Mouse (Mus musculus): ENCODE measurements at regions not wholly inside any gene's neighbourhood (a gene's known extent, or its start where the extent isn't known, plus 50 kb on each side); places are given as distances from the start of the nearest gene placed in this dataset.

GRCm38 (mm10) chr3:83601506-83601905 is 164.6 kb upstream of the Sfrp2 start:
- Histone ChIP-seq H3K9me3 (replicated peaks) (no peaks in the 10 kb centered on the region), H3K9ac (no peak overlapping the region), H3K4me3 (replicated peaks) (no peak overlapping the region), H3K36me3 (no peaks in the 10 kb centered on the region), H3K27me3 (no peaks in the 10 kb centered on the region), H3K4me1 (replicated peaks) (no peaks in the 10 kb centered on the region), H3K27ac (no peak overlapping the region), H3K4me2 (no peak overlapping the region)
- no peak for DNase-seq
- ATAC-seq (ENCODE audit: low read depth): no peak
- WGBS (ENCODE audit: insufficient replicate concordance): 56% methylated on average over 4 of the region's 4 CpGs

- DNase-seq (no peak), ATAC-seq (ENCODE audit: low read depth) (no peak)
- Histone ChIP-seq H3K27ac (no peak overlapping the region), H3K27me3 (no peaks in the 10 kb centered on the region), H3K4me3 (replicated peaks) (no peak overlapping the region), H3K9me3 (replicated peaks) (no peaks in the 10 kb centered on the region), H3K36me3 (no peaks in the 10 kb centered on the region), H3K9ac (no peak overlapping the region), H3K4me2 (no peak overlapping the region), H3K4me1 (replicated peaks) (no peaks in the 10 kb centered on the region)
- WGBS (ENCODE audit: insufficient replicate concordance): 59% methylated on average over 8 of the region's 8 CpGs
These were observed 156.9 kb upstream of the Sfrp2 start for GRCm38 (mm10) chr3:83609095-83609770.

GRCm38 (mm10) chr3:83620435-83620834 is 145.7 kb upstream of the Sfrp2 start:
- Histone ChIP-seq H3K27me3 (no peaks in the 10 kb centered on the region), H3K4me3 (replicated peaks) (no peak overlapping the region), H3K4me2 (no peak overlapping the region), H3K9me3 (replicated peaks) (no peaks in the 10 kb centered on the region), H3K36me3 (no peaks in the 10 kb centered on the region), H3K9ac (no peak overlapping the region), H3K27ac (no peak overlapping the region), H3K4me1 (replicated peaks) (no peaks in the 10 kb centered on the region)
- DNase-seq (no peak), ATAC-seq (ENCODE audit: low read depth) (no peak)
- WGBS (ENCODE audit: insufficient replicate concordance): 51% methylated on average over 4 of the region's 4 CpGs

GRCm38 (mm10) chr3:83633032-83633431 is 133.1 kb upstream of the Sfrp2 start:
- 82% methylated on average over 9 of the region's 9 CpGs for WGBS (ENCODE audit: insufficient replicate concordance)
- no peaks in the 10 kb centered on the region for H3K36me3 ChIP-seq
- H3K9ac ChIP-seq: no peak overlapping the region
- no peak for ATAC-seq (ENCODE audit: low read depth)
- no peak overlapping the region for H3K4me3 ChIP-seq (replicated peaks)
- no peak overlapping the region for H3K27ac ChIP-seq
- H3K4me1 ChIP-seq (replicated peaks): no peaks in the 10 kb centered on the region
- no peak for DNase-seq
- H3K9me3 ChIP-seq (replicated peaks): no peaks in the 10 kb centered on the region
- no peak overlapping the region for H3K4me2 ChIP-seq
- H3K27me3 ChIP-seq: no peaks in the 10 kb centered on the region

- Histone ChIP-seq H3K27ac (no peak overlapping the region), H3K9ac (no peak overlapping the region), H3K27me3 (no peaks in the 10 kb centered on the region), H3K4me1 (replicated peaks) (no peaks in the 10 kb centered on the region), H3K36me3 (no peaks in the 10 kb centered on the region), H3K4me2 (no peak overlapping the region), H3K4me3 (replicated peaks) (no peak overlapping the region), H3K9me3 (replicated peaks) (no peaks in the 10 kb centered on the region)
- DNase-seq (no peak), ATAC-seq (ENCODE audit: low read depth) (no peak)
- WGBS (ENCODE audit: insufficient replicate concordance): 40% methylated on average over 4 of the region's 4 CpGs
These were observed 125.7 kb upstream of the Sfrp2 start for GRCm38 (mm10) chr3:83640433-83640832.

GRCm38 (mm10) chr3:83663716-83664115 is 102.4 kb upstream of the Sfrp2 start:
- H3K4me2 ChIP-seq: no peak overlapping the region
- ATAC-seq (ENCODE audit: low read depth) (no peak), DNase-seq (no peak)
- no peaks in the 10 kb centered on the region for H3K27me3 ChIP-seq
- no peak overlapping the region for H3K27ac ChIP-seq
- no peak overlapping the region for H3K4me3 ChIP-seq (replicated peaks)
- 65% methylated on average over 1 of the region's 1 CpGs for WGBS (ENCODE audit: insufficient replicate concordance)
- H3K9ac ChIP-seq: no peak overlapping the region
- no peaks in the 10 kb centered on the region for H3K9me3 ChIP-seq (replicated peaks)
- no peaks in the 10 kb centered on the region for H3K4me1 ChIP-seq (replicated peaks)
- H3K36me3 ChIP-seq: no peaks in the 10 kb centered on the region

- Histone ChIP-seq H3K4me3 (replicated peaks) (no peak overlapping the region), H3K4me1 (replicated peaks) (no peaks in the 10 kb centered on the region), H3K27ac (no peak overlapping the region), H3K27me3 (no peaks in the 10 kb centered on the region), H3K4me2 (no peak overlapping the region), H3K9ac (no peak overlapping the region), H3K9me3 (replicated peaks) (no peaks in the 10 kb centered on the region), H3K36me3 (no peaks in the 10 kb centered on the region)
- ATAC-seq (ENCODE audit: low read depth) (no peak), DNase-seq (no peak)
- WGBS (ENCODE audit: insufficient replicate concordance): 63% methylated on average over 5 of the region's 5 CpGs
These were observed 90.0 kb upstream of the Sfrp2 start for GRCm38 (mm10) chr3:83676147-83676546.

- ATAC-seq (ENCODE audit: low read depth): no peak
- H3K4me3 ChIP-seq (replicated peaks): no peak overlapping the region
These were observed 79.5 kb upstream of the Sfrp2 start for GRCm38 (mm10) chr3:83686611-83687010.

GRCm38 (mm10) chr3:83687503-83687902 is 78.6 kb upstream of the Sfrp2 start:
- no peak overlapping the region for H3K27ac ChIP-seq
- no peak for DNase-seq
- no peaks in the 10 kb centered on the region for H3K4me1 ChIP-seq (replicated peaks)
- no peak overlapping the region for H3K4me3 ChIP-seq (replicated peaks)
- 54% methylated on average over 4 of the region's 4 CpGs for WGBS (ENCODE audit: insufficient replicate concordance)
- H3K4me2 ChIP-seq: no peak overlapping the region
- H3K27me3 ChIP-seq: no peaks in the 10 kb centered on the region
- no peak for ATAC-seq (ENCODE audit: low read depth)
- no peaks in the 10 kb centered on the region for H3K36me3 ChIP-seq
- no peak overlapping the region for H3K9ac ChIP-seq
- H3K9me3 ChIP-seq (replicated peaks): no peaks in the 10 kb centered on the region

More at GRCm38 (mm10) chr3:83686611-83687010, 79.5 kb upstream of the Sfrp2 start:
- H3K4me2 ChIP-seq: no peak overlapping the region
- no peak overlapping the region for H3K27ac ChIP-seq
- DNase-seq: no peak
- H3K9me3 ChIP-seq (replicated peaks): no peaks in the 10 kb centered on the region
- no peak overlapping the region for H3K9ac ChIP-seq
- 76% methylated on average over 15 of the region's 15 CpGs for WGBS (ENCODE audit: insufficient replicate concordance)
- H3K4me1 ChIP-seq (replicated peaks): no peaks in the 10 kb centered on the region
- no peaks in the 10 kb centered on the region for H3K36me3 ChIP-seq
- no peaks in the 10 kb centered on the region for H3K27me3 ChIP-seq

- no peak overlapping the region for H3K4me2 ChIP-seq
- H3K9me3 ChIP-seq (replicated peaks): no peaks in the 10 kb centered on the region
- no peak overlapping the region for H3K9ac ChIP-seq
- DNase-seq (no peak), ATAC-seq (ENCODE audit: low read depth) (no peak)
- no peak overlapping the region for H3K4me3 ChIP-seq (replicated peaks)
- 55% methylated on average over 12 of the region's 12 CpGs for WGBS (ENCODE audit: insufficient replicate concordance)
- H3K36me3 ChIP-seq: no peaks in the 10 kb centered on the region
- H3K4me1 ChIP-seq (replicated peaks): no peaks in the 10 kb centered on the region
- no peak overlapping the region for H3K27ac ChIP-seq
- no peaks in the 10 kb centered on the region for H3K27me3 ChIP-seq
These were observed 76.8 kb upstream of the Sfrp2 start for GRCm38 (mm10) chr3:83689068-83689976.

GRCm38 (mm10) chr3:83694505-83694904 is 71.6 kb upstream of the Sfrp2 start:
- ATAC-seq (ENCODE audit: low read depth) (no peak), DNase-seq (no peak)
- Histone ChIP-seq H3K27ac (no peak overlapping the region), H3K9ac (no peak overlapping the region), H3K9me3 (replicated peaks) (no peaks in the 10 kb centered on the region), H3K27me3 (no peaks in the 10 kb centered on the region), H3K4me1 (replicated peaks) (no peaks in the 10 kb centered on the region), H3K36me3 (no peaks in the 10 kb centered on the region), H3K4me2 (no peak overlapping the region), H3K4me3 (replicated peaks) (no peak overlapping the region)
- 54% methylated on average over 5 of the region's 5 CpGs for WGBS (ENCODE audit: insufficient replicate concordance)

- no peak overlapping the region for H3K9ac ChIP-seq
- H3K27me3 ChIP-seq: no peaks in the 10 kb centered on the region
- no peaks in the 10 kb centered on the region for H3K36me3 ChIP-seq
- no peaks in the 10 kb centered on the region for H3K4me1 ChIP-seq (replicated peaks)
- no peak overlapping the region for H3K4me2 ChIP-seq
- H3K4me3 ChIP-seq (replicated peaks): no peak overlapping the region
- no peak overlapping the region for H3K27ac ChIP-seq
- no peak for DNase-seq
- no peaks in the 10 kb centered on the region for H3K9me3 ChIP-seq (replicated peaks)
- 75% methylated on average over 3 of the region's 3 CpGs for WGBS (ENCODE audit: insufficient replicate concordance)
- ATAC-seq (ENCODE audit: low read depth): no peak
These were observed 66.4 kb upstream of the Sfrp2 start for GRCm38 (mm10) chr3:83699751-83700150.

All from liver, embryonic 13.5 days (tissue).